Mouse (Mus musculus) lung, postnatal 0 days (tissue): ENCODE measurements around the gene Atp13a2. TPM values are rescaled to one million over a fixed set of nuclear protein-coding genes. Genes with fewer than 3 reads are reported as not detected.
A peak's percentile ranks its signal among the peaks of the same experiment; 100 is the strongest.

Experiments
- ATAC-seq: fragments of 200-750 bp; cut with Nextera tagmentation; 2 replicates; pipeline ENCODE4 v1.8.0; 2017; ENCODE audit warnings: moderate library complexity
- DNase-seq: peaks from one replicate; pipeline ENCODE4 v3.0.0-alpha.2; 2016; ENCODE audit warnings: low spot score
- H3K27ac ChIP-seq: fragments of 300-500 bp; sonication (generic); 2 replicates; pipeline ENCODE4 v1.5.1; 2014; ENCODE audit warnings: antibody characterized with exemption, mild to moderate bottlenecking, low read length, mixed read lengths
- H3K27me3 ChIP-seq: fragments of 300-500 bp; sonication (generic); replicated peaks from 2 replicates; pipeline ENCODE4 v1.6.1; 2014; ENCODE audit warnings: low read length, mixed read lengths; ENCODE audit not compliant: insufficient read depth
- H3K36me3 ChIP-seq: fragments of 300-500 bp; sonication (generic); 2 replicates; pipeline ENCODE4 v1.6.1; 2014; ENCODE audit warnings: low read length, mixed read lengths; ENCODE audit not compliant: insufficient read depth
- H3K4me1 ChIP-seq: fragments of 300-500 bp; sonication (generic); 2 replicates; pipeline ENCODE4 v1.6.1; 2014; ENCODE audit warnings: antibody characterized with exemption, low read depth, low read length, mixed read lengths; ENCODE audit not compliant: insufficient read depth
- H3K4me2 ChIP-seq: fragments of 300-500 bp; sonication (generic); replicated peaks from 2 replicates; pipeline ENCODE4 v1.6.1; 2014; ENCODE audit warnings: low read depth, mild to moderate bottlenecking, low read length, moderate library complexity, mixed read lengths
- H3K4me3 ChIP-seq: fragments of 300-500 bp; sonication (generic); 2 replicates; pipeline ENCODE4 v1.5.1; 2014; ENCODE audit warnings: low read depth, low read length
- H3K9ac ChIP-seq: fragments of 300-500 bp; sonication (generic); replicated peaks from 2 replicates; pipeline ENCODE4 v1.6.1; 2014; ENCODE audit warnings: low read depth, mild to moderate bottlenecking
- H3K9me3 ChIP-seq: fragments of 300-500 bp; sonication (generic); 2 replicates; pipeline ENCODE4 v1.6.1; 2016; ENCODE audit warnings: low read length, mixed read lengths
- CTCF ChIP-seq: IDR thresholded peaks from 2 replicates; pipeline ENCODE4 v1.5.1; 2016; ENCODE audit warnings: antibody characterized with exemption, mild to moderate bottlenecking
- EP300 ChIP-seq: IDR thresholded peaks from 2 replicates; pipeline ENCODE4 v1.6.1; 2016; ENCODE audit warnings: antibody characterized with exemption, mild to moderate bottlenecking, control low read depth
- WGBS: fragments of 180-500 bp; shearing (Covaris S2); extraction: QIAGEN DNeasy Blood & Tissue Kit; methylation state at CpG from one replicate; pipeline ENCODE4 v1.1.7; 2014; 5-methylcytosine and 5-hydroxymethylcytosine counted together
- polyA plus RNA-seq: library from polyadenylated mRNA; unstranded; fragments of >200 nt; fragmentation: Nextera tagmentation; extraction: Ambion mirVana; gene quantifications from 2 replicates; pipeline ENCODE4 v1.2.1, GENCODE M21; 2015

Gene Atp13a2
- polyA plus RNA-seq, 1 experiment from 2014 or later: 34.2 TPM

DNA sequence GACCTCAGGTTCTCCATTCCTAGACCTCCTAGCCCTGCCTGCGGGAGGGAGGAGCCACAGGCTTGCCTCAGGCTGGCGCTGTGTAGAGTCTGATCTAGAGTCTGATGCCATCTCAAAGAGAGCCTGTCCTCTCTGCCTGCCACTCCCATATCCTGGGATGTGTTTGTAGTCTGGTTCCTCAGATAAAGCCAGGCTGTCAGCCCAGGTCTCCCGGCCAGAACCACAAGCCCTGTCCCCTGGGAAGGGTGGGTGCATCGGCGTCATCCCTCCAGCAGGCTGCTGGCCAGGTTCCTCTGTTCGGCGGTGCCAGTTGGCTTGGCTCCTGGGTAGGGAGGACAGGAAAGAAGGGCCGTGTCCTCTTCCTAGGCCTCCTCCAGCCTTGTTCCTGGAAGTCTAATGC lies 21.4 kb downstream of the Atp13a2 start:
- DNase-seq: peak; percentile 79
- H3K4me2 ChIP-seq: no peak overlapping the region

DNA sequence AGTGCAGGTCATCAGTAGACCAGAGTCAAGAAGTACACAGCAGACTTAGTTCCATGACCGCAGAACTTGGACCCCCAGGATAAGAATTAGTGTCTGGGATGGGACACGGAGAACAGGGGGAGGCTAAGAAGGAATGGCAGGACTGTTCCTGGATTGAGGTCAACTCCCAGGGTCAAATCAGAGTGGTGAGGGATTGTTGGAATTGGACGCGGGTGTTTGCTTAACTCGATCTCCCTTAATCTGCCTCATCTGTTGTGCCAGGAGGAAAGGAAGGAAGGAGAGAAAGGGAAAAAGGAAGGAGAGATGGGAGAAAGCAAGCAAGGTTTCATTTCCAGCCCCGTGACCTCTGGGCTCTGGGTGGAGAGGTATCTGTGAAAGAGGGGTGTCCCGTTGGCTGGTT lies 23.4 kb downstream of the Atp13a2 start, which contains the start of gene Mfap2:
Mfap2 (plus strand) TSS at position 301 of the 400 bp plus-strand sequence.
- no peak for DNase-seq

More for the DNA sequence above, 21.4 kb downstream of the Atp13a2 start:
- Histone ChIP-seq H3K4me3 (no peak overlapping the region), H3K9ac (no peak overlapping the region), H3K27ac (0 out of 2 replicates have a peak overlapping the region, but pooled peaks have one; percentile 57), H3K27me3 (no peaks in the 10 kb centered on the region), H3K4me1 (0 out of 2 replicates have a peak, but pooled peaks cover 3% of the 10 kb centered on the region), H3K36me3 (peaks cover 19% of the 10 kb centered on the region; the same call in 1 of the 2 replicates), H3K9me3 (no peaks in the 10 kb centered on the region)
- TF ChIP-seq EP300: peak; percentile 93
- TF ChIP-seq CTCF: peak; percentile 30; the same call in 1 of the 2 replicates
- WGBS: 52% methylated on average over 8 of the region's 8 CpGs
- peak; percentile 88 for ATAC-seq

DNA sequence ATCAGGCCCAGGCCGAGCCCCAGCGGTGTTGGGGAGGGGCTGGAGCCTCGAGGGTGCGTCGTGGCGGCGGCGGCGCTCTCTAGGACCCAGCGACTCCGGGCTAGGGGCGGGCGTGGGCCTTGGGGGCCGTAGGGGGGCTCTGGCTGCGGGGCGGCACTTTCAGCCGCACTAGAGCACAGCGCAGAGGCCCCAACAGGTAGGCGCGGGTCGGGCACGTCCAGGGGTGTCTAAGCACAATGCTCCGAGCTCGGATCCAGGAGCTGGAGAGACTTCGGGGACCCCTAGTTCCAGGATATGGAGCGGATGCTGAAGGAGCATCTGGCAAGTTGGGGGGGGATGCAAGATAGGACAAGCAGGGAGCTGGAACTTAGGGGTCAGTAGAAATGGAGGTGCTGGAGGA lies 23.9 kb downstream of the Atp13a2 start:
- Histone ChIP-seq H3K27me3 (no peaks in the 10 kb centered on the region), H3K27ac (peak overlapping the region; percentile 79), H3K4me1 (0 out of 2 replicates have a peak, but pooled peaks cover 3% of the 10 kb centered on the region), H3K9me3 (no peaks in the 10 kb centered on the region), H3K4me3 (peak overlapping the region; percentile 57), H3K9ac (peak overlapping the region; percentile 59), H3K36me3 (0 out of 2 replicates have a peak, but pooled peaks cover 17% of the 10 kb centered on the region), H3K4me2 (peak overlapping the region; percentile 73)
- TF ChIP-seq CTCF (no peak), EP300 (no peak)
- WGBS: 4% methylated on average over 24 of the region's 26 CpGs
- ATAC-seq (peak; percentile 51), DNase-seq (peak; percentile 45)

More for the DNA sequence above, 23.4 kb downstream of the Atp13a2 start, which contains the start of gene Mfap2:
- Histone ChIP-seq H3K4me1 (0 out of 2 replicates have a peak, but pooled peaks cover 3% of the 10 kb centered on the region), H3K27ac (peak within 1 kb of the TSS; percentile 79), H3K9me3 (no peaks in the 10 kb centered on the region), H3K27me3 (no peaks in the 10 kb centered on the region), H3K36me3 (0 out of 2 replicates have a peak, but pooled peaks cover 17% of the 10 kb centered on the region), H3K4me2 (peak within 1 kb of the TSS; percentile 73), H3K4me3 (peak within 1 kb of the TSS; percentile 57), H3K9ac (peak within 1 kb of the TSS; percentile 59)
- WGBS: 11% methylated on average over 7 of the region's 7 CpGs
- no peak for ATAC-seq
- TF ChIP-seq EP300 (no peak), CTCF (no peak)

DNA sequence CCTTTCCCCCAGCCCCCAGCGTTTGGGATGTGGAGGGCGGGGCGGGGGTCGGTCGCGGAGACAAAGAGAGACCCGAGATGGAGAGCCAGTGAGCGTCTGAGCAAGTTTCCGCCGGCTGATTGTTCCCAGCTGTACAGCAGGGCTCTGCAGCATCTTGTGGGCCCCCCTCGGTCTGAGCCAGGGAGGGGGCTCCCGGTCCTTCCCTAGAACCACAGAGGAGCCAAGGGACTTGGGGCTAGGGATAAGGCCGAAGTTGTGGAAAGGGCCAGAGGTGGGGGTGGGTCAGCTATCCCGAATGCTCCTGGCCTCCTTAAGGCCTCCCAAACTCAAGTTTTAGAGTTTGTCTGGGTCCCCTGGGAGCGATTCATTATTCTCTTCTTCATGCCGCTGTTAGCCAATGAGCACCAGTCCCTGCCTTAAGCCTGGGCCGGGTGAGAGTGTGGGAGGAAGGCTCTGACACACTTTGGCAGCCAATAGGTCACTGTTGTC lies 24.3 kb downstream of the Atp13a2 start:
- ATAC-seq: peak; percentile 14; the same call in 1 of the 2 replicates
- peak overlapping the region; percentile 79 for H3K27ac ChIP-seq
- H3K4me3 ChIP-seq: peak overlapping the region; percentile 57
- no peaks in the 10 kb centered on the region for H3K9me3 ChIP-seq
- DNase-seq: peak; percentile 51
- WGBS: under 1% methylated on average over 13 of the region's 17 CpGs
- H3K4me1 ChIP-seq: 0 out of 2 replicates have a peak, but pooled peaks cover 3% of the 10 kb centered on the region
- H3K4me2 ChIP-seq: peak overlapping the region; percentile 73
- H3K36me3 ChIP-seq: 0 out of 2 replicates have a peak, but pooled peaks cover 14% of the 10 kb centered on the region
- TF ChIP-seq EP300: no peak
- no peak for TF ChIP-seq CTCF
- H3K9ac ChIP-seq: peak overlapping the region; percentile 59
- no peaks in the 10 kb centered on the region for H3K27me3 ChIP-seq

DNA sequence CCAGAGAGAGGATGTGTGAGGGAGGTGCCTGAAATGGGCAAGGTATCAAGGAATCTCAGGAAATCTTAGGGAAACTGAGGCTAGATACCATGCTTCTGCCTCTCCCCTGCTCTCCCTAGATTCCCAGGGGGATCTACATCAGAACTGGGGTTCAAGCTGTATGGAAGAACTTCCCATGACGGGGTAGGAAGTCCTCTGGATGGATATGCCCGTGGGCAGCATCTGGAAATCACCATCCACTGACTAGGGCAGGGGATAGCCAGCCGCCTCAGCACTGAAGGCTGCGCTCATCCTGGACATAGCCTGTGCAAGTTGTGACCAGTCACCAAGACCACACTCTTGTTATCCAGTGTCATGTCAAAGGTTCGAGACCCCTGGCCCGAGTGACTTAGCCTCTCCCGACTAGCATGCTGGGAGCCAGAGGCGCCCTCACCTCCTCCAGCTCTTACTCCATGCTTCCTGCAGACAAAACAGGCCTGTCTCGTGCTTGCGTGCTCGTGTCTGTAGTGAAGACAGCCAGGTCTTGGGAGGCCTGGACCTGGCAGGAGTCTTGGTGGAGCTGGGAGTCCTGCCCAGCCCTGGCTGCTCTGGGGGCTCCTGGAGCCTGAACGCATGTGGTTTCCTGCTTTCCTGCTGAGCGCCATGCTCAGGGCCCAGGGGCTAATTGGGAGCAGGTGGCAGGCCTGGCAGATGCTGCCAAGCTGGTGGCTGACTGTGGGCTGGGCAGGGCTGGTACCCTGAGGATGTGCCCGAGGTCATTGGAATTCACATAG lies 25.1 kb downstream of the Atp13a2 start:
- Histone ChIP-seq H3K27me3 (no peaks in the 10 kb centered on the region), H3K9me3 (no peaks in the 10 kb centered on the region), H3K9ac (no peak overlapping the region; the same call in 1 of the 2 replicates), H3K4me1 (0 out of 2 replicates have a peak, but pooled peaks cover 3% of the 10 kb centered on the region), H3K36me3 (0 out of 2 replicates have a peak, but pooled peaks cover 6% of the 10 kb centered on the region), H3K4me3 (peak overlapping the region; percentile 57; the same call in 1 of the 2 replicates), H3K27ac (peak overlapping the region; percentile 20; the same call in 1 of the 2 replicates), H3K4me2 (peak overlapping the region; percentile 73)
- TF ChIP-seq CTCF (no peak), EP300 (no peak)
- DNase-seq (no peak), ATAC-seq (no peak)
- WGBS: 41% methylated on average over 14 of the region's 14 CpGs

- 77% methylated on average over 10 of the region's 10 CpGs for WGBS
- 0 out of 2 replicates have a peak, but pooled peaks cover 3% of the 10 kb centered on the region for H3K4me1 ChIP-seq
- ATAC-seq: no peak
Measured at GRCm38 (mm10) chr4:141012558-141012957, 25.9 kb downstream of the Atp13a2 start.

More at GRCm38 (mm10) chr4:141012558-141012957, 25.9 kb downstream of the Atp13a2 start:
- H3K4me2 ChIP-seq: no peak overlapping the region
- no peak overlapping the region for H3K4me3 ChIP-seq
- no peak overlapping the region for H3K9ac ChIP-seq
- 0 out of 2 replicates have a peak, but pooled peaks cover 4% of the 10 kb centered on the region for H3K36me3 ChIP-seq
- TF ChIP-seq EP300 (no peak), CTCF (no peak)
- no peaks in the 10 kb centered on the region for H3K9me3 ChIP-seq
- no peak overlapping the region for H3K27ac ChIP-seq
- no peaks in the 10 kb centered on the region for H3K27me3 ChIP-seq
- DNase-seq: no peak
